Mouse (Mus musculus) kidney, adult 2 months (tissue): ENCODE data around the gene Prph.

Experiments
- CTCF ChIP-seq: fragments of 200-500 bp; conservative IDR thresholded peaks from 2 replicates; pipeline ENCODE4 v1.5.1; 2011; ENCODE audit warnings: low read depth, mild to moderate bottlenecking, control low read depth, low read length, moderate library complexity, mixed read lengths; ENCODE audit not compliant: insufficient read depth, insufficient read length
- POLR2A ChIP-seq: fragments of 200-500 bp; IDR thresholded peaks from one replicate; pipeline ENCODE4 v1.6.1; 2011; ENCODE audit warnings: low read depth, low read length, control low read depth

- TF ChIP-seq CTCF, result no peak
- no peak for TF ChIP-seq POLR2A
Observed at GRCm38 (mm10) chr15:99008801-99009241, 46.2 kb upstream of the Prph start.
